Mouse (Mus musculus) small intestine, adult 2 months (tissue): ENCODE measurements around the gene Fam133b. TPM values are rescaled to one million over a fixed set of nuclear protein-coding genes. Genes with fewer than 3 reads are reported as not detected.

Experiments
- H3K27ac ChIP-seq: fragments of 200-500 bp; 2 replicates; pipeline ENCODE4 v1.5.1; 2012; ENCODE audit warnings: low read depth, low read length, control low read depth, inconsistent platforms; ENCODE audit not compliant: insufficient read depth
- H3K27me3 ChIP-seq: fragments of 200-500 bp; 2 replicates; pipeline ENCODE4 v1.6.1; 2012; ENCODE audit warnings: mild to moderate bottlenecking, moderate library complexity, low read length, inconsistent platforms; ENCODE audit not compliant: control insufficient read depth, insufficient read depth
- H3K36me3 ChIP-seq: fragments of 200-500 bp; 2 replicates; pipeline ENCODE4 v1.6.1; 2012; ENCODE audit warnings: mild to moderate bottlenecking, low read length, control low read depth, inconsistent platforms; ENCODE audit not compliant: control insufficient read depth, insufficient read depth
- H3K4me1 ChIP-seq: fragments of 200-500 bp; 2 replicates; pipeline ENCODE4 v1.6.1; 2012; ENCODE audit warnings: low read length, inconsistent platforms, mixed read lengths; ENCODE audit not compliant: control insufficient read depth, insufficient read depth, insufficient read length
- H3K4me3 ChIP-seq: fragments of 200-500 bp; 2 replicates; pipeline ENCODE4 v1.5.1; 2012; ENCODE audit warnings: low read depth, mild to moderate bottlenecking, control low read depth, inconsistent platforms, low read length, moderate library complexity
- CTCF ChIP-seq: fragments of 200-500 bp; IDR thresholded peaks from 2 replicates; pipeline ENCODE4 v1.5.1; 2012; ENCODE audit warnings: low read depth, mild to moderate bottlenecking, control low read depth, inconsistent platforms, low read length, moderate library complexity, mixed read lengths; ENCODE audit not compliant: insufficient replicate concordance, insufficient read length; ENCODE audit errors: extremely low read depth
- POLR2A ChIP-seq: fragments of 200-500 bp; IDR thresholded peaks from 2 replicates; pipeline ENCODE4 v1.6.1; 2012; ENCODE audit warnings: low read depth, mild to moderate bottlenecking, control low read depth, inconsistent platforms, low read length, moderate library complexity
- WGBS: fragments of 180-500 bp; shearing (Covaris S2); methylation state at CpG from one replicate; pipeline ENCODE4 v1.1.7; 2018; 5-methylcytosine and 5-hydroxymethylcytosine counted together
- polyA plus RNA-seq: library from polyadenylated mRNA; depleted of rRNA; stranded (reverse); fragments of >200 nt; gene quantifications from 2 replicates; pipeline ENCODE4 v1.2.3, GENCODE M21; 2012

Gene Fam133b
- polyA plus RNA-seq, 1 experiment = 1.7 TPM

- 23% methylated on average over 8 of the region's 8 CpGs for whole genome bisulfite sequencing
- TF ChIP-seq CTCF (no peak), POLR2A (no peak)
- Histone ChIP-seq H3K4me3 (no peak overlapping the region), H3K27ac (peak overlapping the region; percentile 39; the same call in 1 of the 2 replicates), H3K36me3 (no peaks in the 10 kb centered on the region), H3K27me3 (no peaks in the 10 kb centered on the region), H3K4me1 (peaks cover 14% of the 10 kb centered on the region)
These were observed 42.0 kb upstream of the Fam133b start for GRCm38 (mm10) chr5:3501564-3502001.

GRCm38 (mm10) chr5:3502610-3503350 is 40.9 kb upstream of the Fam133b start:
- WGBS = 45% methylated on average over 11 of the region's 11 CpGs
- peak overlapping the region; percentile 46; the same call in 1 of the 2 replicates for H3K27ac ChIP-seq

GRCm38 (mm10) chr5:3503373-3503772 is 40.3 kb upstream of the Fam133b start:
- WGBS = 66% methylated on average over 4 of the region's 4 CpGs
- Histone ChIP-seq H3K4me3 (no peak overlapping the region), H3K27ac (no peak overlapping the region), H3K4me1 (peaks cover 14% of the 10 kb centered on the region), H3K36me3 (no peaks in the 10 kb centered on the region), H3K27me3 (no peaks in the 10 kb centered on the region)
- TF ChIP-seq POLR2A = no peak

More at GRCm38 (mm10) chr5:3502610-3503350, 40.9 kb upstream of the Fam133b start:
- Histone ChIP-seq H3K27me3 (no peaks in the 10 kb centered on the region), H3K4me3 (no peak overlapping the region), H3K36me3 (no peaks in the 10 kb centered on the region), H3K4me1 (peaks cover 14% of the 10 kb centered on the region)
- TF ChIP-seq POLR2A (no peak), CTCF (no peak)

GRCm38 (mm10) chr5:3503836-3504323 is 39.8 kb upstream of the Fam133b start:
- WGBS = 79% methylated on average over 9 of the region's 9 CpGs
- Histone ChIP-seq H3K4me1 (peaks cover 14% of the 10 kb centered on the region), H3K27ac (no peak overlapping the region), H3K36me3 (no peaks in the 10 kb centered on the region), H3K27me3 (no peaks in the 10 kb centered on the region), H3K4me3 (no peak overlapping the region)
- TF ChIP-seq CTCF (no peak), POLR2A (no peak)

GRCm38 (mm10) chr5:3504453-3504852 is 39.2 kb upstream of the Fam133b start:
- 66% methylated on average over 4 of the region's 4 CpGs for WGBS

GRCm38 (mm10) chr5:3505553-3505952 is 38.1 kb upstream of the Fam133b start:
- no peaks in the 10 kb centered on the region for H3K36me3 ChIP-seq
- no peaks in the 10 kb centered on the region for H3K27me3 ChIP-seq
- no peak overlapping the region for H3K4me3 ChIP-seq
- no peak for TF ChIP-seq CTCF
- H3K4me1 ChIP-seq = peaks cover 18% of the 10 kb centered on the region
- 56% methylated on average over 2 of the region's 2 CpGs for whole genome bisulfite sequencing
- no peak overlapping the region for H3K27ac ChIP-seq

More at GRCm38 (mm10) chr5:3504453-3504852, 39.2 kb upstream of the Fam133b start:
- no peak overlapping the region for H3K27ac ChIP-seq
- no peaks in the 10 kb centered on the region for H3K36me3 ChIP-seq
- H3K4me1 ChIP-seq = peaks cover 18% of the 10 kb centered on the region
- TF ChIP-seq POLR2A (no peak), CTCF (no peak)
- no peaks in the 10 kb centered on the region for H3K27me3 ChIP-seq
- H3K4me3 ChIP-seq = no peak overlapping the region

GRCm38 (mm10) chr5:3508480-3509381 is 34.9 kb upstream of the Fam133b start:
- 55% methylated on average over 7 of the region's 7 CpGs for WGBS
- H3K36me3 ChIP-seq = no peaks in the 10 kb centered on the region
- H3K4me1 ChIP-seq = peaks cover 4% of the 10 kb centered on the region
- no peak for TF ChIP-seq CTCF
- TF ChIP-seq POLR2A = no peak
- no peaks in the 10 kb centered on the region for H3K27me3 ChIP-seq
- no peak overlapping the region for H3K4me3 ChIP-seq
- no peak overlapping the region for H3K27ac ChIP-seq
